ENCODE assay signal across 18 mouse cellular contexts in genomic region chr1:133954009-133954408, GRCm38 (mm10). TPM values are rescaled to one million over a fixed set of nuclear protein-coding genes. Genes with fewer than 3 reads are reported as not detected.
DNase-seq lines count a peak whose midpoint lies in the region; ATAC-seq and TF ChIP-seq lines count a peak whose summit lies in the region.
"Had no signal": no experiment of that assay in that cellular context is flagged by ENCODE, and none has a peak within 500 bp of the region (broad histone marks: within the 10 kb centered on the region; RNA-seq: fewer than 3 reads in every experiment).

No protein-coding gene starts in this region.

- H3K27me3 ChIP-seq in heart, embryonic 10.5 days (ENCODE audit: insufficient read depth, poor library complexity, severe bottlenecking) = peaks cover 3% of the 10 kb centered on the region; the same call in 1 of the 2 replicates
- no peaks in the 10 kb centered on the region for H3K27me3 ChIP-seq in hindbrain, embryonic 13.5 days
- no peaks in the 10 kb centered on the region for H3K27me3 ChIP-seq in hindbrain, embryonic 16.5 days (replicated peaks; ENCODE audit: control insufficient read depth, insufficient read depth, low read length)
- H3K27me3 ChIP-seq: embryonic facial prominence, embryonic 15.5 days; neural tube, embryonic 12.5 days; Patski had no signal

- H3K36me3 ChIP-seq in heart, embryonic 10.5 days = no peaks in the 10 kb centered on the region
- H3K36me3 ChIP-seq in hindbrain, embryonic 13.5 days = no peaks in the 10 kb centered on the region
- H3K36me3 ChIP-seq in hindbrain, embryonic 16.5 days (ENCODE audit: control insufficient read depth, insufficient read depth, low read length) = no peaks in the 10 kb centered on the region
- H3K36me3 ChIP-seq: embryonic facial prominence, embryonic 15.5 days; limb, embryonic 13.5 days; neural tube, embryonic 12.5 days had no signal

- H3K4me1 ChIP-seq in heart, embryonic 10.5 days = peaks cover 34% of the 10 kb centered on the region
- H3K4me1 ChIP-seq in hindbrain, embryonic 13.5 days (replicated peaks) = peaks cover 9% of the 10 kb centered on the region
- H3K4me1 ChIP-seq in hindbrain, embryonic 16.5 days (ENCODE audit: control insufficient read depth, insufficient read depth, low read depth, low read length) = peaks cover 4% of the 10 kb centered on the region; the same call in 1 of the 2 replicates
- peaks cover 26% of the 10 kb centered on the region for H3K4me1 ChIP-seq in embryonic fibroblast, embryonic 13.5 days (ENCODE audit: control insufficient read depth, insufficient read depth, low read length)
- H3K4me1 ChIP-seq: neural tube, embryonic 12.5 days had no signal

- no peak overlapping the region for H3K9ac ChIP-seq in hindbrain, embryonic 13.5 days
- H3K9ac ChIP-seq in hindbrain, embryonic 16.5 days (ENCODE audit: low read depth, low read length) = no peak overlapping the region
- H3K9ac ChIP-seq: embryonic facial prominence, embryonic 15.5 days; limb, embryonic 13.5 days; neural tube, embryonic 12.5 days had no signal

- WGBS in heart, embryonic 10.5 days = 37% methylated on average over 2 of the region's 2 CpGs
- 65% methylated on average over 2 of the region's 2 CpGs for WGBS in hindbrain, embryonic 13.5 days
- 68% methylated on average over 2 of the region's 2 CpGs for WGBS in hindbrain, embryonic 16.5 days

- H3K27ac ChIP-seq in heart, embryonic 10.5 days = peak overlapping the region; percentile 14
- peak overlapping the region; percentile 62 for H3K27ac ChIP-seq in hindbrain, embryonic 13.5 days
- no peak overlapping the region for H3K27ac ChIP-seq in hindbrain, embryonic 16.5 days (ENCODE audit: low read depth, low read length)
- H3K27ac ChIP-seq in embryonic fibroblast, embryonic 13.5 days (ENCODE audit: insufficient read depth, low read length) = peak overlapping the region; percentile 81
- H3K27ac ChIP-seq: embryonic facial prominence, embryonic 15.5 days; limb, embryonic 13.5 days; neural tube, embryonic 12.5 days had no signal

- TF ChIP-seq POLR2A in embryonic fibroblast, embryonic 13.5 days (IDR thresholded peaks at IDR 0.05; ENCODE audit: low read depth, low read length) = no peak

- no peak overlapping the region for H3K4me3 ChIP-seq in heart, embryonic 10.5 days
- no peak overlapping the region for H3K4me3 ChIP-seq in hindbrain, embryonic 13.5 days
- no peak overlapping the region for H3K4me3 ChIP-seq in hindbrain, embryonic 16.5 days (ENCODE audit: low read length)
- H3K4me3 ChIP-seq in embryonic fibroblast, embryonic 13.5 days (ENCODE audit: insufficient read depth, low read length) = no peak overlapping the region
- H3K4me3 ChIP-seq: embryonic facial prominence, embryonic 15.5 days; limb, embryonic 13.5 days; neural tube, embryonic 12.5 days had no signal

- no peaks in the 10 kb centered on the region for H3K9me3 ChIP-seq in heart, embryonic 10.5 days
- no peaks in the 10 kb centered on the region for H3K9me3 ChIP-seq in hindbrain, embryonic 13.5 days
- no peaks in the 10 kb centered on the region for H3K9me3 ChIP-seq in hindbrain, embryonic 16.5 days (ENCODE audit: control insufficient read depth, low read length)
- H3K9me3 ChIP-seq: embryonic facial prominence, embryonic 15.5 days; limb, embryonic 13.5 days; neural tube, embryonic 12.5 days had no signal

- DNase-seq in heart, embryonic 10.5 days (ENCODE audit: low spot score) = no peak
- DNase-seq in heart, postnatal 4 days = no peak
- DNase-seq in 416B (ENCODE audit: low read depth) = peak; percentile 28
- no peak for DNase-seq in lung, postnatal 25 days (ENCODE audit: low spot score)
- DNase-seq: embryo, embryonic 11 days; kidney, adult 8-10 months; kidney, postnatal 4 days; spleen, adult 18-20 months had no signal

- no peak overlapping the region for H3K4me2 ChIP-seq in hindbrain, embryonic 13.5 days
- no peak overlapping the region for H3K4me2 ChIP-seq in hindbrain, embryonic 16.5 days (ENCODE audit: low read length)
- H3K4me2 ChIP-seq: embryonic facial prominence, embryonic 15.5 days; limb, embryonic 13.5 days; neural tube, embryonic 12.5 days had no signal

- no peak for ATAC-seq in hindbrain, embryonic 13.5 days (ENCODE audit: low FRiP score)
- ATAC-seq in hindbrain, embryonic 16.5 days = no peak
- ATAC-seq in activated CD4-positive, CD25-positive, alpha-beta regulatory T cell, adult 4 months = no peak

- no peak for TF ChIP-seq CTCF in embryonic fibroblast, embryonic 13.5 days (IDR thresholded peaks at IDR 0.05; ENCODE audit: borderline replicate concordance, insufficient read depth, low read length)

RNA-seq across cellular contexts. Expression of gene Prelp, which starts 32.8 kb away (rescaled TPM):
- polyA plus RNA-seq in heart, embryonic 10.5 days (2016; fragmentation: Nextera tagmentation; extraction: Ambion mirVana) = 0.16 and 0.31 TPM in 2 replicates
- 10 to 100 TPM; 14.5 to 15.0 TPM for total RNA-seq in heart, postnatal 4 days (2021)
- 10.2 and 14.8 TPM in 2 replicates for polyA plus RNA-seq in hindbrain, embryonic 13.5 days (2015; fragmentation: Nextera tagmentation; extraction: Ambion mirVana)
- 12.0 and 17.0 TPM in 2 replicates for polyA plus RNA-seq in hindbrain, embryonic 16.5 days (2015; fragmentation: Nextera tagmentation; extraction: Ambion mirVana)
- polyA plus RNA-seq in embryonic fibroblast, embryonic 13.5 days (2011; ENCODE audit: insufficient read length, low read depth, missing spikeins) = 28.4 and 42.1 TPM in 2 replicates
- not detected for polyA plus RNA-seq in activated CD4-positive, CD25-positive, alpha-beta regulatory T cell, adult 4 months (2017; shearing (Covaris generic))
- total RNA-seq: hematopoietic stem cell, adult 5-6 weeks had no signal

RNA-seq across cellular contexts. Expression of gene Optc, which starts 46.2 kb away (rescaled TPM):
- polyA plus RNA-seq in heart, embryonic 10.5 days (2016; fragmentation: Nextera tagmentation; extraction: Ambion mirVana) = 0.16 and 0.69 TPM in 2 replicates
- total RNA-seq in heart, postnatal 4 days (2021) = under 1 TPM; 0.16 to 0.29 TPM
- polyA plus RNA-seq in hindbrain, embryonic 13.5 days (2015; fragmentation: Nextera tagmentation; extraction: Ambion mirVana) = 2.7 and 3.6 TPM in 2 replicates
- polyA plus RNA-seq in hindbrain, embryonic 16.5 days (2015; fragmentation: Nextera tagmentation; extraction: Ambion mirVana) = 4.0 and 4.1 TPM in 2 replicates
- 4.3 and 7.0 TPM in 2 replicates for polyA plus RNA-seq in embryonic fibroblast, embryonic 13.5 days (2011; ENCODE audit: insufficient read length, low read depth, missing spikeins)
- not detected for polyA plus RNA-seq in activated CD4-positive, CD25-positive, alpha-beta regulatory T cell, adult 4 months (2017; shearing (Covaris generic))
- total RNA-seq: hematopoietic stem cell, adult 5-6 weeks; megakaryocyte, adult 5-6 weeks had no signal
